Mouse (Mus musculus): ENCODE data around the gene Gm20388. TPM values are rescaled to one million over a fixed set of nuclear protein-coding genes. Genes with fewer than 3 reads are reported as not detected.

Gene Gm20388
- polyA plus RNA-seq, 1 experiment = 49.7 TPM

GRCm38 (mm10) chr8:122010638-122011037 is 2100.0 kb downstream of the Gm20388 start:
- Histone ChIP-seq H3K4me3 (ENCODE audit: insufficient read depth, low read depth, low read length) (no peak overlapping the region), H3K27me3 (replicated peaks; ENCODE audit: control insufficient read depth, insufficient read depth, low read length) (no peaks in the 10 kb centered on the region), H3K4me1 (ENCODE audit: control insufficient read depth, insufficient read depth, low read length) (no peaks in the 10 kb centered on the region), H3K36me3 (ENCODE audit: control insufficient read depth, insufficient read depth, low read length) (no peaks in the 10 kb centered on the region), H3K27ac (ENCODE audit: insufficient read depth, low read depth, low read length) (no peak overlapping the region)
- WGBS = 89% methylated on average over 5 of the region's 5 CpGs
- no peak for DNase-seq
- no peak for TF ChIP-seq CTCF (conservative IDR thresholded peaks at IDR 0.05; ENCODE audit: insufficient read depth, insufficient read length, low read depth, low read length)
- TF ChIP-seq POLR2A (IDR thresholded peaks at IDR 0.05; ENCODE audit: low read depth, low read length) = no peak

- no peak overlapping the region for H3K4me3 ChIP-seq (ENCODE audit: insufficient read depth, low read depth, low read length)
- H3K4me1 ChIP-seq (ENCODE audit: control insufficient read depth, insufficient read depth, low read length) = no peaks in the 10 kb centered on the region
- no peak for DNase-seq
- no peaks in the 10 kb centered on the region for H3K36me3 ChIP-seq (ENCODE audit: control insufficient read depth, insufficient read depth, low read length)
- H3K27ac ChIP-seq (ENCODE audit: insufficient read depth, low read depth, low read length) = no peak overlapping the region
- no peaks in the 10 kb centered on the region for H3K27me3 ChIP-seq (replicated peaks; ENCODE audit: control insufficient read depth, insufficient read depth, low read length)
- 58% methylated on average over 7 of the region's 7 CpGs for WGBS
- no peak for TF ChIP-seq POLR2A (IDR thresholded peaks at IDR 0.05; ENCODE audit: low read depth, low read length)
- TF ChIP-seq CTCF (conservative IDR thresholded peaks at IDR 0.05; ENCODE audit: insufficient read depth, insufficient read length, low read depth, low read length) = no peak
Measured at GRCm38 (mm10) chr8:122011066-122011588, 2100.5 kb downstream of the Gm20388 start.

GRCm38 (mm10) chr8:122014606-122015005 is 2104.0 kb downstream of the Gm20388 start:
- H3K36me3 ChIP-seq (ENCODE audit: control insufficient read depth, insufficient read depth, low read length) = no peaks in the 10 kb centered on the region
- 70% methylated on average over 3 of the region's 3 CpGs for WGBS
- TF ChIP-seq CTCF (conservative IDR thresholded peaks at IDR 0.05; ENCODE audit: insufficient read depth, insufficient read length, low read depth, low read length) (no peak), POLR2A (IDR thresholded peaks at IDR 0.05; ENCODE audit: low read depth, low read length) (no peak)
- H3K4me3 ChIP-seq (ENCODE audit: insufficient read depth, low read depth, low read length) = no peak overlapping the region
- H3K27me3 ChIP-seq (replicated peaks; ENCODE audit: control insufficient read depth, insufficient read depth, low read length) = no peaks in the 10 kb centered on the region
- no peak for DNase-seq
- no peaks in the 10 kb centered on the region for H3K4me1 ChIP-seq (ENCODE audit: control insufficient read depth, insufficient read depth, low read length)
- H3K27ac ChIP-seq (ENCODE audit: insufficient read depth, low read depth, low read length) = no peak overlapping the region

GRCm38 (mm10) chr8:122018046-122018831 is 2107.6 kb downstream of the Gm20388 start:
- no peaks in the 10 kb centered on the region for H3K36me3 ChIP-seq (ENCODE audit: control insufficient read depth, insufficient read depth, low read length)
- H3K27me3 ChIP-seq (replicated peaks; ENCODE audit: control insufficient read depth, insufficient read depth, low read length) = no peaks in the 10 kb centered on the region
- TF ChIP-seq CTCF (conservative IDR thresholded peaks at IDR 0.05; ENCODE audit: insufficient read depth, insufficient read length, low read depth, low read length) (no peak), POLR2A (IDR thresholded peaks at IDR 0.05; ENCODE audit: low read depth, low read length) (no peak)
- no peak overlapping the region for H3K4me3 ChIP-seq (ENCODE audit: insufficient read depth, low read depth, low read length)
- no peak overlapping the region for H3K27ac ChIP-seq (ENCODE audit: insufficient read depth, low read depth, low read length)
- DNase-seq = peak; percentile 37
- 0 out of 2 replicates have a peak, but pooled peaks cover 4% of the 10 kb centered on the region for H3K4me1 ChIP-seq (ENCODE audit: control insufficient read depth, insufficient read depth, low read length)
- 79% methylated on average over 22 of the region's 22 CpGs for WGBS

- Histone ChIP-seq H3K4me3 (ENCODE audit: insufficient read depth, low read depth, low read length) (no peak overlapping the region), H3K27me3 (replicated peaks; ENCODE audit: control insufficient read depth, insufficient read depth, low read length) (no peaks in the 10 kb centered on the region), H3K4me1 (ENCODE audit: control insufficient read depth, insufficient read depth, low read length) (0 out of 2 replicates have a peak, but pooled peaks cover 4% of the 10 kb centered on the region), H3K36me3 (ENCODE audit: control insufficient read depth, insufficient read depth, low read length) (no peaks in the 10 kb centered on the region), H3K27ac (ENCODE audit: insufficient read depth, low read depth, low read length) (no peak overlapping the region)
- WGBS = 97% methylated on average over 1 of the region's 1 CpGs
- no peak for DNase-seq
- no peak for TF ChIP-seq POLR2A (IDR thresholded peaks at IDR 0.05; ENCODE audit: low read depth, low read length)
- TF ChIP-seq CTCF (conservative IDR thresholded peaks at IDR 0.05; ENCODE audit: insufficient read depth, insufficient read length, low read depth, low read length) = no peak
Measured at GRCm38 (mm10) chr8:122019162-122019561, 2108.5 kb downstream of the Gm20388 start.

GRCm38 (mm10) chr8:122020050-122020771 is 2109.6 kb downstream of the Gm20388 start:
- TF ChIP-seq CTCF (conservative IDR thresholded peaks at IDR 0.05; ENCODE audit: insufficient read depth, insufficient read length, low read depth, low read length) (no peak), POLR2A (IDR thresholded peaks at IDR 0.05; ENCODE audit: low read depth, low read length) (no peak)
- H3K4me1 ChIP-seq (ENCODE audit: control insufficient read depth, insufficient read depth, low read length) = 0 out of 2 replicates have a peak, but pooled peaks cover 4% of the 10 kb centered on the region
- WGBS = 88% methylated on average over 8 of the region's 8 CpGs
- H3K27me3 ChIP-seq (replicated peaks; ENCODE audit: control insufficient read depth, insufficient read depth, low read length) = no peaks in the 10 kb centered on the region
- H3K4me3 ChIP-seq (ENCODE audit: insufficient read depth, low read depth, low read length) = no peak overlapping the region
- no peak overlapping the region for H3K27ac ChIP-seq (ENCODE audit: insufficient read depth, low read depth, low read length)
- no peaks in the 10 kb centered on the region for H3K36me3 ChIP-seq (ENCODE audit: control insufficient read depth, insufficient read depth, low read length)
- DNase-seq = no peak

GRCm38 (mm10) chr8:122021725-122022124 is 2111.1 kb downstream of the Gm20388 start:
- Histone ChIP-seq H3K36me3 (ENCODE audit: control insufficient read depth, insufficient read depth, low read length) (no peaks in the 10 kb centered on the region), H3K27me3 (replicated peaks; ENCODE audit: control insufficient read depth, insufficient read depth, low read length) (no peaks in the 10 kb centered on the region), H3K27ac (ENCODE audit: insufficient read depth, low read depth, low read length) (peak overlapping the region; percentile 74), H3K4me3 (ENCODE audit: insufficient read depth, low read depth, low read length) (no peak overlapping the region), H3K4me1 (ENCODE audit: control insufficient read depth, insufficient read depth, low read length) (0 out of 2 replicates have a peak, but pooled peaks cover 4% of the 10 kb centered on the region)
- 48% methylated on average over 2 of the region's 2 CpGs for WGBS
- peak; percentile 85 for DNase-seq
- TF ChIP-seq CTCF (conservative IDR thresholded peaks at IDR 0.05; ENCODE audit: insufficient read depth, insufficient read length, low read depth, low read length) (no peak), POLR2A (IDR thresholded peaks at IDR 0.05; ENCODE audit: low read depth, low read length) (no peak)

Data from kidney, adult 2 months (tissue).